Mouse (Mus musculus) heart, embryonic 15.5 days (tissue): ENCODE measurements around the gene Akap17b. TPM values are rescaled to one million over a fixed set of nuclear protein-coding genes. Genes with fewer than 3 reads are reported as not detected.
A peak's percentile ranks its signal among the peaks of the same experiment; 100 is the strongest.
"Not testable (repeated sequence)": the region's sequence is repeated elsewhere in the genome, so short reads cannot be mapped to it uniquely, and the experiment has no call there.

Experiments
- ATAC-seq: fragments of 200-750 bp; cut with Nextera tagmentation; replicated peaks from 2 replicates; pipeline ENCODE4 v1.8.0; 2017; ENCODE audit warnings: low read depth, moderate TSS enrichment; ENCODE audit not compliant: insufficient number of reproducible peaks, insufficient read depth, low FRiP score
- H3K27ac ChIP-seq: fragments of 300-500 bp; sonication (generic); 2 replicates; pipeline ENCODE4 v1.5.1; 2015; ENCODE audit warnings: mild to moderate bottlenecking, inconsistent platforms
- H3K27me3 ChIP-seq: fragments of 300-500 bp; sonication (generic); 2 replicates; pipeline ENCODE4 v1.6.1; 2015; ENCODE audit warnings: inconsistent platforms
- H3K36me3 ChIP-seq: fragments of 300-500 bp; sonication (generic); 2 replicates; pipeline ENCODE4 v1.6.1; 2015; ENCODE audit warnings: mild to moderate bottlenecking, inconsistent platforms
- H3K4me1 ChIP-seq: fragments of 300-500 bp; sonication (generic); replicated peaks from 2 replicates; pipeline ENCODE4 v1.6.1; 2015; ENCODE audit warnings: inconsistent platforms
- H3K4me2 ChIP-seq: fragments of 300-500 bp; sonication (generic); 2 replicates; pipeline ENCODE4 v1.6.1; 2015; ENCODE audit warnings: inconsistent platforms, mild to moderate bottlenecking, moderate library complexity
- H3K4me3 ChIP-seq: fragments of 300-500 bp; sonication (generic); 2 replicates; pipeline ENCODE4 v1.5.1; 2015; ENCODE audit warnings: mild to moderate bottlenecking, inconsistent platforms
- H3K9ac ChIP-seq: fragments of 300-500 bp; sonication (generic); 2 replicates; pipeline ENCODE4 v1.6.1; 2015; ENCODE audit warnings: mild to moderate bottlenecking, inconsistent platforms
- H3K9me3 ChIP-seq: fragments of 300-500 bp; sonication (generic); replicated peaks from 2 replicates; pipeline ENCODE4 v1.6.1; 2016; ENCODE audit warnings: inconsistent platforms
- WGBS: fragments of 180-500 bp; shearing (Covaris S2); methylation state at CpG from one replicate; pipeline ENCODE4 v1.1.7; 2015; ENCODE audit warnings: mixed read lengths; 5-methylcytosine and 5-hydroxymethylcytosine counted together
- polyA plus RNA-seq: library from polyadenylated mRNA; unstranded; fragments of >200 nt; fragmentation: Nextera tagmentation; extraction: Ambion mirVana; gene quantifications from 2 replicates; pipeline ENCODE4 v1.2.1, GENCODE M21; 2015

Gene Akap17b
- polyA plus RNA-seq, 1 experiment from 2014 or later: 1.8 TPM

DNA sequence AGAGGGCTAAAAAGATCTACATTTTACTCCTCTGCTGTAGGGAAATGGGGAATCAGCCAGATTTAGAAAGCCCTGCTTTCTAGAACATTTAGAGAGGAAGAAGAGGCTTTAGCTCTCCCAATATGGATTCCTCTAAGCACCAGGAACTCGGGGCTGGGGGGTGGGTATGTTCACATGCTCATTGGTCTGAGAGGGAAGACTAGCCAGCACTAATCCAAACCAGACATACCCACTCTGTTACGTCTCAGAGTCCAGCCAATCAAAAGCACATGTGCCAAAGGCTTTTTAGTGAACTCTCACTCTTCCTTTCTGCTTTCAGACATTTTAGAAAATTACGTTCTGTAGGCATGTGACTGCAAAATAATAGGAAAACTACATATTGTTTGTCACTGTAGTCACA lies 45.5 kb downstream of the Akap17b start:
- Histone ChIP-seq H3K4me1 (no peaks in the 10 kb centered on the region), H3K36me3 (peaks cover 2% of the 10 kb centered on the region; the same call in 1 of the 2 replicates), H3K27ac (no peak overlapping the region), H3K4me2 (peak overlapping the region; percentile 59), H3K9me3 (no peaks in the 10 kb centered on the region), H3K4me3 (peak overlapping the region; percentile 70), H3K9ac (no peak overlapping the region), H3K27me3 (no peaks in the 10 kb centered on the region)
- no peak for ATAC-seq
- WGBS: 40% methylated on average over 3 of the region's 3 CpGs

DNA sequence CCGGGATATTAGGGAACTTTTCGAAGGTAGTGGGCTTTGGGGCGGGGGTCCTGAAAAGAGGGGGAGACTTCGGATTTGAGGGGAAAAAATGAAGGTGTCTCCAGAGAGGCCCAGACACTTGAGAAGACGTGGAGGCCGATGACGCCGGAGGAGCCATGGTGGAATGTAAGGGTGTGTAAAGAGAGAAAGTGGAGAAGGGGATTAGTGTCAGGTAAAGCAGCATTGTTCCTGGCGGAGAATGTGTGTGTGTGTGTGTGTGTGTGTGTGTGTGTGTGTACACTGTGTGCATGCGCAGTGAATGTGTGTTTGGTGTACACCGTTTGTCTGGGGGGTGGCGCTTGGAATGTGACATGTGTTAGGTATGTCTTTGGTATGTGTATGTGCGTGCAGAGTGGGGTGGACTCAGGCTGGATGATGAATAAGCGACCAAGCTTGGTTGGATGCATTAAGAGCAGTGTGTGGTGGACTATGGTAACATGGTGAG lies 46.3 kb downstream of the Akap17b start:
- Histone ChIP-seq H3K27me3 (no peaks in the 10 kb centered on the region), H3K9ac (peak overlapping the region; percentile 81), H3K4me2 (peak overlapping the region; percentile 59), H3K27ac (peak overlapping the region; percentile 85), H3K9me3 (no peaks in the 10 kb centered on the region), H3K4me1 (no peaks in the 10 kb centered on the region), H3K4me3 (peak overlapping the region; percentile 70), H3K36me3 (no peaks in the 10 kb centered on the region)
- no peak for ATAC-seq
- 16% methylated on average over 14 of the region's 14 CpGs for WGBS

DNA sequence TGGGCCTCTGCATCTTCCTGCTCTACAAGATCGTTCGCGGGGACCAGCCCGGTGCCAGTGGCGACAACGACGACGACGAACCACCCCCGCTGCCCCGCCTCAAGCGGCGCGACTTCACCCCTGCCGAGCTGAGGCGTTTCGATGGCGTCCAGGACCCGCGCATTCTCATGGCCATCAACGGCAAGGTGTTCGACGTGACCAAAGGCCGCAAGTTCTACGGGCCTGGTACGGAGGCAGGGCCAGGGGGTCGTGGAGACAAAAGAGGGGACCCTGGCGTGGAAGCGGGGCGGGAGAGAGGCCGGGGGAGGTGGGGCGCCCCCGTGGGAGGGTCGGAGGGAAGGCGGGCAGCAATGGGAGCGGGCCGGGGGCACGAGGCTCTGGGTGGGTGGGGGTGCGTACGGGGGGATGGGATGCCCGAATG lies 46.8 kb downstream of the Akap17b start:
- Histone ChIP-seq H3K9ac (peak overlapping the region; percentile 81), H3K27me3 (no peaks in the 10 kb centered on the region), H3K4me1 (no peaks in the 10 kb centered on the region), H3K9me3 (no peaks in the 10 kb centered on the region), H3K4me2 (peak overlapping the region; percentile 59), H3K36me3 (no peaks in the 10 kb centered on the region), H3K4me3 (peak overlapping the region; percentile 70), H3K27ac (peak overlapping the region; percentile 85)
- peak; percentile 59 for ATAC-seq
- WGBS: 15% methylated on average over 41 of the region's 41 CpGs

- Histone ChIP-seq H3K4me1 (no peaks in the 10 kb centered on the region), H3K9ac (peak within 1 kb of the TSS; percentile 81), H3K4me2 (peak within 1 kb of the TSS; percentile 59), H3K27me3 (no peaks in the 10 kb centered on the region), H3K36me3 (no peaks in the 10 kb centered on the region), H3K4me3 (peak within 1 kb of the TSS; percentile 70), H3K9me3 (no peaks in the 10 kb centered on the region), H3K27ac (peak within 1 kb of the TSS; percentile 85)
- WGBS: 14% methylated on average over 23 of the region's 45 CpGs
- ATAC-seq: peak; percentile 94
These were observed 47.3 kb downstream of the Akap17b start, which contains the start of gene Pgrmc1 for GRCm38 (mm10) chrX:36597707-36598389. TSS of gene Pgrmc1 (plus strand) at chrX:36598206.

DNA sequence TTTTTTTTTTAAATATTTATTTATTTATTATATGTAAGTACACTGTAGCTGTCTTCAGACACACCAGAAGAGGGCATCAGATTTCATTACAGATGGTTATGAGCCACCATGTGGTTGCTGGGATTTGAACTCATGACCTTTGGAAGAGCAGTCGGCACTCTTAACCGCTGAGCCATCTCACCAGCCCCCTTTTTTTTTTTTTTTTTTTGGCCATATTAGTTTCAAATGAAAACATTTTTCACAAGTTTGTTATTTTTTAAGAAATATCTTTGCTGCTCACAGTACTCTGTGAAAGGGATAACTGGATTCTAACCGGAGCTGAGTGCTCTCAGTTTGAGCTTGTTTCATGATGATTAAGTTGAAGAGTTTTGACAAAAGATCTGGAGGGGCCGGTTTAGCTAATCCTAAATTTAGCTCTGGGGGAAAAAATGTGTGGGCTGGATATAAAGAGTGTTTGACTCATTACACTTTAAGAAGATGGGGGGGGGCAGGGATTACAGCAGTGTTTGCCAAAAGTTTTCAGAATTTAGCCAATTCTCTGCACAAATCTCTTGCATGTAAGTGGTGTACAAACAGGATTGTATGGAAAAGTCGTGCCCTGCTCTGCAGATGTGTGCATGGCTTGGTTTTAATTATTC lies 48.6 kb downstream of the Akap17b start:
- not testable (repeated sequence) for H3K9me3 ChIP-seq, H3K4me1 ChIP-seq, H3K4me3 ChIP-seq, ATAC-seq, H3K27ac ChIP-seq, H3K4me2 ChIP-seq, H3K27me3 ChIP-seq, H3K36me3 ChIP-seq, H3K9ac ChIP-seq
- WGBS: 67% methylated on average over 5 of the region's 5 CpGs

DNA sequence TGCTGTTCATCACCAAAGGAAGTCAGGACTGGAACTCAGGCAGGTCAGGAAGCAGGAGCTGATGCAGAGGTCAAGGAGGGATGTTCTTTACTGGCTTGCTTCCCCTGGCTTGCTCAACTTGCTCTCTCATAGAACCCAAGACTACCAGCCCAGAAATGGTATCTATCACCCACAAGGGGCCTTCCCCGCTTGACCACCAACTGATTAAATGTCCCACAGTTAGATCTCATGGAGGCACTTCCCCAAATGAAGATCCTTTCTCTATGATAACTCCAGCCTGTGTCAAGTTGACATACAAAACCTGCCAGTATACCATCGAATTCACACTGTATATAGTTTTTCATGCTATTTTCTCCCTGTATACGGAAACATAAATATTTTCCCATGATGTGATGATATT lies 49.9 kb downstream of the Akap17b start:
- no peaks in the 10 kb centered on the region for H3K27me3 ChIP-seq
- H3K36me3 ChIP-seq: no peaks in the 10 kb centered on the region
- no peaks in the 10 kb centered on the region for H3K9me3 ChIP-seq
- H3K4me1 ChIP-seq: no peaks in the 10 kb centered on the region
- no peak overlapping the region for H3K9ac ChIP-seq
- H3K27ac ChIP-seq: no peak overlapping the region
- WGBS: 87% methylated on average over 3 of the region's 3 CpGs
- no peak overlapping the region for H3K4me3 ChIP-seq
- no peak overlapping the region for H3K4me2 ChIP-seq
- no peak for ATAC-seq

DNA sequence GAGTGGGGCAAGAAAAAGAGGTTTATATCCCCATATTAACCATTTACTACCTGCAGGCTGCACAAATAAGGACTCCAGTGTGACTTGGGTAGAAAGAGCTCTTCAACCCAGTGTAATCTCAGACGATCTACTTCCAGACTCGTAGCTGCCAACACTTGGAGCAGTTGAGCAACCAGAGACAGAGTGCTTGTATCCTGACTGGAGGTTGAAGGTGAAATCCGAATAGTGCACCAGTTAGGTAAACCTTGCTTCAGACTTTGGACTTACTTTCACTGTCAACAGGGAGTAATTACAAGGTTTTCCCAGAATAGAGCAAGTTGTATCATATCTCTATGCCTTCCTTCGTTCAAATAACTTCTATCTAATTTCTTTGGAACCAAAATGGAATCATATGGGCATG lies 53.7 kb downstream of the Akap17b start:
- no peaks in the 10 kb centered on the region for H3K36me3 ChIP-seq
- ATAC-seq: no peak
- WGBS: 60% methylated on average over 4 of the region's 4 CpGs
- H3K4me2 ChIP-seq: no peak overlapping the region
- H3K9me3 ChIP-seq: no peaks in the 10 kb centered on the region
- H3K9ac ChIP-seq: no peak overlapping the region
- no peaks in the 10 kb centered on the region for H3K27me3 ChIP-seq
- H3K27ac ChIP-seq: no peak overlapping the region
- no peak overlapping the region for H3K4me3 ChIP-seq
- no peaks in the 10 kb centered on the region for H3K4me1 ChIP-seq

- ATAC-seq: no peak
- Histone ChIP-seq H3K27ac (no peak overlapping the region), H3K4me3 (no peak overlapping the region), H3K4me2 (no peak overlapping the region), H3K9me3 (no peaks in the 10 kb centered on the region), H3K9ac (no peak overlapping the region), H3K36me3 (no peaks in the 10 kb centered on the region), H3K4me1 (no peaks in the 10 kb centered on the region), H3K27me3 (no peaks in the 10 kb centered on the region)
- WGBS: 36% methylated on average over 1 of the region's 1 CpGs
These were observed 54.1 kb downstream of the Akap17b start for GRCm38 (mm10) chrX:36591120-36591519.

- Histone ChIP-seq H3K27ac (no peak overlapping the region), H3K27me3 (no peaks in the 10 kb centered on the region), H3K9ac (no peak overlapping the region), H3K36me3 (no peaks in the 10 kb centered on the region), H3K4me2 (no peak overlapping the region), H3K4me1 (no peaks in the 10 kb centered on the region), H3K9me3 (no peaks in the 10 kb centered on the region), H3K4me3 (no peak overlapping the region)
- no peak for ATAC-seq
- 74% methylated on average over 7 of the region's 7 CpGs for WGBS
These were observed 54.9 kb downstream of the Akap17b start for GRCm38 (mm10) chrX:36590266-36590665.

- 58% methylated on average over 8 of the region's 8 CpGs for WGBS
- no peak for ATAC-seq
- no peaks in the 10 kb centered on the region for H3K27me3 ChIP-seq
These were observed 57.6 kb downstream of the Akap17b start for GRCm38 (mm10) chrX:36587304-36588209.

GRCm38 (mm10) chrX:36586629-36587303 lies 58.4 kb downstream of the Akap17b start:
- H3K4me3 ChIP-seq: no peak overlapping the region
- H3K4me2 ChIP-seq: no peak overlapping the region
- no peaks in the 10 kb centered on the region for H3K36me3 ChIP-seq
- WGBS: 79% methylated on average over 1 of the region's 1 CpGs
- no peak overlapping the region for H3K9ac ChIP-seq
- H3K4me1 ChIP-seq: no peaks in the 10 kb centered on the region
- ATAC-seq: no peak
- H3K9me3 ChIP-seq: no peaks in the 10 kb centered on the region
- H3K27me3 ChIP-seq: no peaks in the 10 kb centered on the region
- no peak overlapping the region for H3K27ac ChIP-seq

More at GRCm38 (mm10) chrX:36587304-36588209, 57.6 kb downstream of the Akap17b start:
- H3K27ac ChIP-seq: no peak overlapping the region
- H3K9ac ChIP-seq: no peak overlapping the region
- no peaks in the 10 kb centered on the region for H3K36me3 ChIP-seq
- H3K4me1 ChIP-seq: no peaks in the 10 kb centered on the region
- H3K9me3 ChIP-seq: no peaks in the 10 kb centered on the region
- no peak overlapping the region for H3K4me2 ChIP-seq
- H3K4me3 ChIP-seq: no peak overlapping the region
